In genomic region chr19:3669100-3669499, GRCm38 (mm10) we compare ENCODE assay signal across 8 mouse cellular contexts. TPM values are rescaled to one million over a fixed set of nuclear protein-coding genes. Genes with fewer than 3 reads are reported as not detected.
DNase-seq lines count a peak whose midpoint lies in the region; ATAC-seq lines count a peak whose summit lies in the region.

No protein-coding gene starts in this region.

- H3K9me3 ChIP-seq in embryonic facial prominence, embryonic 15.5 days (replicated peaks): no peaks in the 10 kb centered on the region
- no peaks in the 10 kb centered on the region for H3K9me3 ChIP-seq in intestine, embryonic 16.5 days (ENCODE audit: control insufficient read depth, low read length)
- peaks cover 3% of the 10 kb centered on the region; the same call in 1 of the 2 replicates for H3K9me3 ChIP-seq in lung, embryonic 16.5 days (ENCODE audit: control insufficient read depth, low read length)

- no peak overlapping the region for H3K9ac ChIP-seq in embryonic facial prominence, embryonic 15.5 days
- H3K9ac ChIP-seq in intestine, embryonic 16.5 days (ENCODE audit: low read depth, low read length): peak overlapping the region; percentile 35; the same call in 1 of the 2 replicates
- no peak overlapping the region; the same call in 1 of the 2 replicates for H3K9ac ChIP-seq in lung, embryonic 16.5 days (ENCODE audit: low read length)

- peak overlapping the region; percentile 24 for H3K4me2 ChIP-seq in embryonic facial prominence, embryonic 15.5 days (replicated peaks)
- peak overlapping the region; percentile 25; the same call in 1 of the 2 replicates for H3K4me2 ChIP-seq in intestine, embryonic 16.5 days (ENCODE audit: low read depth, low read length)
- peak overlapping the region; percentile 34 for H3K4me2 ChIP-seq in lung, embryonic 16.5 days (ENCODE audit: low read depth, low read length)

- H3K27me3 ChIP-seq in embryonic facial prominence, embryonic 15.5 days: no peaks in the 10 kb centered on the region
- no peaks in the 10 kb centered on the region for H3K27me3 ChIP-seq in intestine, embryonic 16.5 days (replicated peaks; ENCODE audit: control insufficient read depth, insufficient read depth, low read length)
- no peaks in the 10 kb centered on the region for H3K27me3 ChIP-seq in lung, embryonic 16.5 days (ENCODE audit: control insufficient read depth, insufficient read depth, low read depth, low read length)

- H3K27ac ChIP-seq in embryonic facial prominence, embryonic 15.5 days (replicated peaks): peak overlapping the region; percentile 79
- peak overlapping the region; percentile 61 for H3K27ac ChIP-seq in intestine, embryonic 16.5 days (ENCODE audit: low read length)
- peak overlapping the region; percentile 92 for H3K27ac ChIP-seq in lung, embryonic 16.5 days (ENCODE audit: low read length)

- no peak overlapping the region for H3K4me3 ChIP-seq in embryonic facial prominence, embryonic 15.5 days (replicated peaks)
- H3K4me3 ChIP-seq in intestine, embryonic 16.5 days (ENCODE audit: low read length): no peak overlapping the region
- H3K4me3 ChIP-seq in lung, embryonic 16.5 days (ENCODE audit: low read length): no peak overlapping the region; the same call in 1 of the 2 replicates

- DNase-seq in ovary, adult 18-20 months (ENCODE audit: low spot score): peak; percentile 40
- no peak for DNase-seq in ovary, postnatal 10 days (ENCODE audit: low spot score)
- no peak for DNase-seq in right cerebral cortex, postnatal 25 days
- DNase-seq in layer of hippocampus, postnatal 14 days (ENCODE audit: low spot score in 2 of 2): no peak
- no peak for DNase-seq in layer of hippocampus, adult 11-12 months (ENCODE audit: low spot score)

- H3K36me3 ChIP-seq in embryonic facial prominence, embryonic 15.5 days: peaks cover 26% of the 10 kb centered on the region
- peaks cover 10% of the 10 kb centered on the region for H3K36me3 ChIP-seq in intestine, embryonic 16.5 days (ENCODE audit: control insufficient read depth, insufficient read depth, low read length)
- H3K36me3 ChIP-seq in lung, embryonic 16.5 days (ENCODE audit: control insufficient read depth, insufficient read depth, low read length): peaks cover 16% of the 10 kb centered on the region

- peak; percentile 69 for ATAC-seq in embryonic facial prominence, embryonic 15.5 days (ENCODE audit: insufficient number of reproducible peaks, low FRiP score, low TSS enrichment, low read depth)
- peak; percentile 54 for ATAC-seq in intestine, embryonic 16.5 days
- ATAC-seq in lung, embryonic 16.5 days (ENCODE audit: low read depth): peak; percentile 78

- 31% methylated on average over 13 of the region's 13 CpGs for WGBS in embryonic facial prominence, embryonic 15.5 days
- 39% methylated on average over 13 of the region's 13 CpGs for WGBS in intestine, embryonic 16.5 days
- WGBS in lung, embryonic 16.5 days: 41% methylated on average over 13 of the region's 13 CpGs

- peaks cover 61% of the 10 kb centered on the region for H3K4me1 ChIP-seq in embryonic facial prominence, embryonic 15.5 days
- peaks cover 51% of the 10 kb centered on the region for H3K4me1 ChIP-seq in intestine, embryonic 16.5 days (ENCODE audit: control insufficient read depth, insufficient read depth, low read length)
- peaks cover 50% of the 10 kb centered on the region for H3K4me1 ChIP-seq in lung, embryonic 16.5 days (replicated peaks; ENCODE audit: control insufficient read depth, insufficient read depth, low read length)

RNA-seq across cellular contexts. Expression of gene Lrp5, which starts 17.3 kb away (rescaled TPM):
- 7.7 and 8.6 TPM in 2 replicates for polyA plus RNA-seq in embryonic facial prominence, embryonic 15.5 days (2015; fragmentation: Nextera tagmentation; extraction: Ambion mirVana)
- 4.2 and 4.4 TPM in 2 replicates for polyA plus RNA-seq in intestine, embryonic 16.5 days (2015; fragmentation: Nextera tagmentation; extraction: Ambion mirVana)
- polyA plus RNA-seq in lung, embryonic 16.5 days (2015; fragmentation: Nextera tagmentation; extraction: Ambion mirVana): 7.4 and 7.8 TPM in 2 replicates
- total RNA-seq in layer of hippocampus, postnatal 14 days (2021): 10 to 100 TPM; 13.7 to 14.8 TPM

RNA-seq across cellular contexts. Expression of gene 1810055G02Rik, which starts 39.0 kb away (rescaled TPM):
- polyA plus RNA-seq in embryonic facial prominence, embryonic 15.5 days (2015; fragmentation: Nextera tagmentation; extraction: Ambion mirVana): 54.4 and 55.9 TPM in 2 replicates
- 53.8 and 65.6 TPM in 2 replicates for polyA plus RNA-seq in intestine, embryonic 16.5 days (2015; fragmentation: Nextera tagmentation; extraction: Ambion mirVana)
- 28.3 and 32.4 TPM in 2 replicates for polyA plus RNA-seq in lung, embryonic 16.5 days (2015; fragmentation: Nextera tagmentation; extraction: Ambion mirVana)
- 10 to 100 TPM; 35.5 to 40.3 TPM for total RNA-seq in layer of hippocampus, postnatal 14 days (2021)
